Mouse (Mus musculus) spleen, adult 2 months (tissue): ENCODE results near the gene Sphk1.

Experiments used
- CTCF ChIP-seq: fragments of 200-500 bp; IDR thresholded peaks from 2 replicates; pipeline ENCODE4 v1.5.1; 2011; ENCODE audit warnings: mild to moderate bottlenecking, inconsistent platforms; ENCODE audit not compliant: insufficient read depth, insufficient read length, insufficient replicate concordance; ENCODE audit errors: extremely low read depth
- POLR2A ChIP-seq: fragments of 200-500 bp; IDR thresholded peaks from 2 replicates; pipeline ENCODE4 v1.6.1; 2011; ENCODE audit warnings: low read depth, low read length, inconsistent platforms

- no peak for TF ChIP-seq POLR2A
- TF ChIP-seq CTCF = no peak
Measured at GRCm38 (mm10) chr11:116530187-116531147, at the start of gene Sphk1.
